Mouse (Mus musculus) G1E (cell line): Measurements from ENCODE around the gene Ppp1r13l. TPM values are rescaled to one million over a fixed set of nuclear protein-coding genes. Genes with fewer than 3 reads are reported as not detected.

ENCODE experiments used
- ATAC-seq: 2 replicates; pipeline ENCODE4 v1.8.0; 2016; ENCODE audit warnings: mild to moderate bottlenecking; ENCODE audit not compliant: insufficient number of reproducible peaks, poor library complexity, low FRiP score, severe bottlenecking; ENCODE audit errors: extremely low read depth
- DNase-seq: peaks from one replicate; pipeline ENCODE4 v3.0.0; 2012; ENCODE audit warnings: low spot score
- H3K27me3 ChIP-seq: 2 replicates; pipeline ENCODE4 v1.6.1; 2012; ENCODE audit warnings: mild to moderate bottlenecking, low read length, inconsistent platforms; ENCODE audit not compliant: insufficient read depth
- H3K36me3 ChIP-seq: replicated peaks from 2 replicates; pipeline ENCODE3; 2012; ENCODE audit warnings: mild to moderate bottlenecking, inconsistent platforms
- H3K4me1 ChIP-seq: 2 replicates; pipeline ENCODE4 v1.6.1; 2012; ENCODE audit warnings: low read depth, low read length, inconsistent platforms, mixed read lengths; ENCODE audit not compliant: insufficient read depth
- H3K4me3 ChIP-seq: 2 replicates; pipeline ENCODE4 v1.5.1; 2012; ENCODE audit warnings: low read depth, mild to moderate bottlenecking, inconsistent platforms, low read length, moderate library complexity, mixed read lengths
- H3K9me3 ChIP-seq: replicated peaks from 2 replicates; pipeline ENCODE4 v1.6.1; 2012; ENCODE audit warnings: inconsistent platforms
- CTCF ChIP-seq: IDR thresholded peaks from 2 replicates; pipeline ENCODE4 v1.5.1; 2012; ENCODE audit warnings: low read depth, low read length, inconsistent platforms, mixed read lengths
- GATA1 ChIP-seq: IDR thresholded peaks from 2 replicates; pipeline ENCODE4 v1.6.1; 2012; ENCODE audit warnings: borderline replicate concordance, low read length, inconsistent platforms, mixed read lengths
- GATA2 ChIP-seq: IDR thresholded peaks from 2 replicates; pipeline ENCODE4 v1.6.1; 2012; ENCODE audit warnings: low read depth, low read length, inconsistent platforms, borderline replicate concordance
- POLR2AphosphoS5 ChIP-seq: IDR thresholded peaks from 2 replicates; pipeline ENCODE4 v1.6.1; 2012; ENCODE audit warnings: low read depth, low read length, inconsistent platforms; ENCODE audit not compliant: insufficient replicate concordance
- TAL1 ChIP-seq: conservative IDR thresholded peaks from 2 replicates; pipeline ENCODE4 v1.6.1; 2012; ENCODE audit warnings: low read depth, low read length, inconsistent platforms, mixed read lengths
- polyA plus RNA-seq: library from polyadenylated mRNA; stranded (reverse); fragments of >175 nt; gene quantifications from 2 replicates; pipeline ENCODE4 v1.2.3, GENCODE M21; 2012
- total RNA-seq, 2 experiments: library from RNA; stranded (forward) in 1 of 2; stranded (reverse) in 1 of 2; fragments of 200-1000 nt in 1 of 2; fragments of >200 nt in 1 of 2; fragmentation: Nextera tagmentation in 1 of 2; gene quantifications; 2 replicates each; pipeline ENCODE4 v1.2.3; 2014 to 2017

Ppp1r13l gene
- total and polyA plus RNA-seq, 3 experiments, result 1.1 to 32.9 (median 15.2) TPM

GRCm38 (mm10) chr7:19331910-19332309 is 27.6 kb upstream of the Ppp1r13l start:
- H3K4me3 ChIP-seq, result no peak overlapping the region
- TF ChIP-seq GATA1, result no peak
- TF ChIP-seq GATA2, result no peak
- no peak for TF ChIP-seq CTCF
- TF ChIP-seq TAL1, result no peak
- TF ChIP-seq POLR2AphosphoS5, result no peak
- no peaks in the 10 kb centered on the region for H3K36me3 ChIP-seq
- H3K4me1 ChIP-seq, result peaks cover 39% of the 10 kb centered on the region
- ATAC-seq (no peak), DNase-seq (no peak)
- H3K27me3 ChIP-seq, result peaks cover 13% of the 10 kb centered on the region; the same call in 1 of the 2 replicates
- H3K9me3 ChIP-seq, result no peaks in the 10 kb centered on the region

- ATAC-seq, result no peak
- H3K27me3 ChIP-seq, result peaks cover 13% of the 10 kb centered on the region; the same call in 1 of the 2 replicates
These were observed 26.7 kb upstream of the Ppp1r13l start for GRCm38 (mm10) chr7:19332709-19333352.

GRCm38 (mm10) chr7:19335583-19335982 is 24.0 kb upstream of the Ppp1r13l start:
- no peak for ATAC-seq
- Histone ChIP-seq H3K4me1 (peaks cover 28% of the 10 kb centered on the region), H3K27me3 (peaks cover 4% of the 10 kb centered on the region; the same call in 1 of the 2 replicates), H3K9me3 (no peaks in the 10 kb centered on the region), H3K36me3 (no peaks in the 10 kb centered on the region), H3K4me3 (no peak overlapping the region)
- TF ChIP-seq GATA1 (no peak), POLR2AphosphoS5 (no peak), CTCF (no peak)
- DNase-seq, result no peak

More at GRCm38 (mm10) chr7:19332709-19333352, 26.7 kb upstream of the Ppp1r13l start:
- no peaks in the 10 kb centered on the region for H3K36me3 ChIP-seq
- H3K4me3 ChIP-seq, result peak overlapping the region; percentile 75
- TF ChIP-seq POLR2AphosphoS5 (no peak), TAL1 (no peak), GATA1 (no peak)
- peaks cover 30% of the 10 kb centered on the region for H3K4me1 ChIP-seq
- H3K9me3 ChIP-seq, result no peaks in the 10 kb centered on the region
- DNase-seq, result peak; percentile 31

GRCm38 (mm10) chr7:19337122-19337521 is 22.4 kb upstream of the Ppp1r13l start:
- Histone ChIP-seq H3K9me3 (no peaks in the 10 kb centered on the region), H3K4me1 (peaks cover 25% of the 10 kb centered on the region), H3K4me3 (no peak overlapping the region), H3K36me3 (no peaks in the 10 kb centered on the region), H3K27me3 (peaks cover 10% of the 10 kb centered on the region; the same call in 1 of the 2 replicates)
- DNase-seq (no peak), ATAC-seq (no peak)
- no peak for TF ChIP-seq GATA2
- TF ChIP-seq POLR2AphosphoS5, result no peak
- no peak for TF ChIP-seq CTCF
- no peak for TF ChIP-seq TAL1
- no peak for TF ChIP-seq GATA1

- no peak overlapping the region for H3K4me3 ChIP-seq
- ATAC-seq (no peak), DNase-seq (no peak)
- no peak for TF ChIP-seq TAL1
- TF ChIP-seq CTCF, result no peak
- no peak for TF ChIP-seq GATA1
- no peak for TF ChIP-seq GATA2
- TF ChIP-seq POLR2AphosphoS5, result no peak
- H3K4me1 ChIP-seq, result peaks cover 18% of the 10 kb centered on the region
- no peaks in the 10 kb centered on the region for H3K9me3 ChIP-seq
- H3K36me3 ChIP-seq, result no peaks in the 10 kb centered on the region
- peaks cover 6% of the 10 kb centered on the region; the same call in 1 of the 2 replicates for H3K27me3 ChIP-seq
These were observed 21.5 kb upstream of the Ppp1r13l start for GRCm38 (mm10) chr7:19338060-19338459.

- no peak for ATAC-seq
- no peak for DNase-seq
- Histone ChIP-seq H3K27me3 (peaks cover 6% of the 10 kb centered on the region; the same call in 1 of the 2 replicates), H3K4me3 (no peak overlapping the region), H3K9me3 (no peaks in the 10 kb centered on the region), H3K36me3 (no peaks in the 10 kb centered on the region), H3K4me1 (peaks cover 15% of the 10 kb centered on the region)
- TF ChIP-seq GATA2 (no peak), GATA1 (no peak), POLR2AphosphoS5 (no peak), TAL1 (no peak), CTCF (no peak)
These were observed 21.0 kb upstream of the Ppp1r13l start for GRCm38 (mm10) chr7:19338596-19338995.

- Histone ChIP-seq H3K27me3 (peaks cover 6% of the 10 kb centered on the region; the same call in 1 of the 2 replicates), H3K4me1 (peaks cover 21% of the 10 kb centered on the region), H3K36me3 (peaks cover 5% of the 10 kb centered on the region), H3K4me3 (no peak overlapping the region), H3K9me3 (no peaks in the 10 kb centered on the region)
- ATAC-seq (no peak), DNase-seq (no peak)
- TF ChIP-seq POLR2AphosphoS5, result no peak
- TF ChIP-seq GATA2, result no peak
- TF ChIP-seq GATA1, result no peak
- TF ChIP-seq CTCF, result no peak
- TF ChIP-seq TAL1, result no peak
These were observed 18.3 kb upstream of the Ppp1r13l start for GRCm38 (mm10) chr7:19341250-19341649.
